Mouse (Mus musculus) Patski (cell line): ENCODE data around the gene Dusp5. TPM values are rescaled to one million over a fixed set of nuclear protein-coding genes. Genes with fewer than 3 reads are reported as not detected.
A peak's percentile ranks its signal among the peaks of the same experiment; 100 is the strongest.

Experiments used
- ATAC-seq: fragments of 100-300 bp; one replicate; pipeline ENCODE4 v1.8.0; 2021
- CTCF ChIA-PET: fragments of 350-600 bp; sonication (Branson Sonifier 250); formaldehyde crosslinking; loops from one replicate; lab custom pipeline; 2022; ENCODE audit warnings: inconsistent platforms; lab: Charles Lee
- POLR2A ChIA-PET: fragments of 350-600 bp; sonication (Branson Sonifier 250); formaldehyde crosslinking; loops from one replicate; lab custom pipeline; 2022; ENCODE audit warnings: antibody characterized with exemption, inconsistent platforms; lab: Charles Lee
- DNase-seq: peaks from one replicate; pipeline ENCODE4 v3.0.0-alpha.2; 2011; ENCODE audit warnings: low read depth, low spot score
- H3K27me3 ChIP-seq: fragments of 371-371 bp; one replicate; pipeline ENCODE4 v1.5.1; 2021
- CTCF ChIP-seq: fragments of 100-300 bp; IDR thresholded peaks from one replicate; pipeline ENCODE4 v1.5.1; 2021
- in situ Hi-C: fragments of 300-500 bp; cut with MboI; formaldehyde crosslinking; loops from 3 replicates; pipeline ENCODE4 v1.11.1; 2018; ENCODE audit warnings: low pct_unique_long_range_greater_than_20kb, mixed read lengths
- polyA plus RNA-seq: library from polyadenylated mRNA; unstranded; gene quantifications from one replicate; pipeline ENCODE4 v1.2.3, GENCODE M21; 2021

Dusp5 gene
- polyA plus RNA-seq, 1 experiment from 2014 or later: 20.1 TPM

DNA sequence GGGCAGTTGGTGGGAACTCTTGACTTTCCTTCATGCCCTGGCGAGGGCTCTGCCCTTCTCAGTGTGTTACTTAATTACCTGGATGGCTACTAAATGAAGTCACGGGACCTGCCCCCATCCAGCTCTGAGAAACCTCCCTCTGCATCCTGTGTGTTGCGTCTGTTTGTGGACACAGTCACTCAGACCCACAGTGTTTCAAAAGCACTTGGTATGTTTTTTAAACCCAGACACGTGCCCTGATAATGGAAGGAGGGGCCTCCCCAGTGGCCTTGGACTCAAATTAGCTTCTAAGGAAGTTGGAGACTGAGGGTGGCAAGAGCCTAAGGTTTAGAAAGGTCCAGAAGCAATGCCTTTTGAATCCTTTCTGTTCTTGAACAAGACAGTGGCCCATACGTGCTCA, 9.9 kb downstream of the Dusp5 start:
- no peak for TF ChIP-seq CTCF

DNA sequence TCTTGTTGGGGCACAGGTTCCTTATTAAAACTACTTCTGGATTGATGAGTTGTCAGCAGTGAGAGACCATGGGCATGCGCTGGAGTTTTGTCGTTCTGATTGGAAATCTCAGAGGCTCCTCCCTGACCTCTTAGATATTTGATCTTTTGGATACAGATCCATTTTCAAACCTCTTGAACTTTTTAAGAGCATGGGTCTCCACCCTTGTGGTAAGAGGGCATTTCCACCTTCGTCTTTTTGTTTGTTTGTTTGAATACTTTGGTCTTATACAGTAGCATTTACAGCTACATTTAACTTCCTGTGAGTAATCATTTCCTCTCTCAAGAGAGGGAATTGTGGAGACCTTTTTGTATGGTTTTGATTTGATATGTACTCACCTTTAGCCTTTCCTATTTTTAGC, 10.4 kb downstream of the Dusp5 start:
- ATAC-seq: no peak
- ChIA-PET CTCF (interaction anchor here (1.4 kb wide), 1 partner anchor 8 kb away, joined by 4 read pairs; no protein-coding TSS in a partner anchor), POLR2A (no interaction called here)
- in situ Hi-C loops: no loop called here
- no peak for DNase-seq
- no peaks in the 10 kb centered on the region for H3K27me3 ChIP-seq
- no peak for TF ChIP-seq CTCF

More for the DNA sequence above, 9.9 kb downstream of the Dusp5 start:
- in situ Hi-C loops: no loop called here
- CTCF ChIA-PET: interaction anchor here (1.4 kb wide), 1 partner anchor 9 kb away, joined by 4 read pairs; no protein-coding TSS in a partner anchor
- ATAC-seq (no peak), DNase-seq (no peak)
- no peaks in the 10 kb centered on the region for H3K27me3 ChIP-seq
- POLR2A ChIA-PET: no interaction called here

DNA sequence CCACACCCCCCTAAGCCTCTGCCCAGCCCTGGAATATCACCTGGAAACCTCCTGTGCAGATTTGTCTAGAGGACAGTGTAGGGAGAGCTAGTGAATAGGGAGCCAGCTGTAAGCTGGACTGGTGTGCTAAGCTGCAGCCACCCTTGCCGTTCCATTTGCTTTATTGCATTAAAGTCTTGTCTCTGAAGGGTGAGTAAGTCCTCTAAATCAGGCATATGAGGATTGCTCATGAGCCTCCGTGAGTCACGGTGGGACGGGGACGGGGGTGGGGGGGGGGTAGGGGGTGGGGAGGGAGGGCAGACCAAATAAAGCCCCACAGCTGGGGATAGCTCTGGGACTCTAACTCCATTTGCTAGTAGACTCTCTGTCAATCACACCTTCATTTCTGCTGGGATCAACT, 14.7 kb downstream of the Dusp5 start:
- POLR2A ChIA-PET: no interaction called here
- H3K27me3 ChIP-seq: no peaks in the 10 kb centered on the region
- DNase-seq (no peak), ATAC-seq (peak; percentile 52)
- TF ChIP-seq CTCF: no peak
- CTCF ChIA-PET: interaction anchor here (0.9 to 1.2 kb wide), 2 partner anchors 11 to 124 kb away, joined by 3 read pairs; no protein-coding TSS in a partner anchor
- in situ Hi-C loops: no loop called here

DNA sequence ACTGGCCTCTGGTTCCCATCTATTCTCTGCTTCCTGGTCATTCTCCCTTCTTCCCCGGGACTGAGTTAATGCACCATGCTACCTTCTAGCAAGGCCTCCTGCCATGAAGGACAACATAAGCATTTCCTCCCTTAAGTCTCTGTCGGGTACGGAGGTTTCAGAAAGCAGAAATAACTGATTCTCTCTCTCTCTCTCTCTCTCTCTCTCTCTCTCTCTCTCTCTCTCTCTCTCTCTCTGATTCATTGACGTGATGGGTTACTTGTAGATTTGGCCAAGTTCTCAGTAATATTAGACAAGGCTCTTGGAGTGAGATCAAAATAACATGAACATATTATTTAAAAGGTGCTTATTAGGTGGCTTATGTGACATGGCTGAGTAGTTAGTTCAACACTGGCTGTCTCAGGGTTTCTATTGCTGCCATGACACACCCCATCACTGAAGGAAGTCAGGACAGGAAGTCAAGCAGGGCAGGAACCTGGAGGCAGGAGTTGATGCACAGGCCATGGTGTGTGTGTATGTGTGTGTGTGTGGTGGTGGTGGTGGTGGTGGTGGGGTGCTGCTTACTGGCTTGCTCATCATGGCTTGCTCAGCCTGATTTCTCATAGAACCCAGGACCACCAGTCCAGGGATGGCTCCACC, 16.1 kb downstream of the Dusp5 start:
- ChIA-PET POLR2A (no interaction called here), CTCF (no interaction called here)
- DNase-seq (no peak), ATAC-seq (no peak)
- in situ Hi-C loops: no loop called here
- no peak for TF ChIP-seq CTCF
- H3K27me3 ChIP-seq: no peaks in the 10 kb centered on the region

DNA sequence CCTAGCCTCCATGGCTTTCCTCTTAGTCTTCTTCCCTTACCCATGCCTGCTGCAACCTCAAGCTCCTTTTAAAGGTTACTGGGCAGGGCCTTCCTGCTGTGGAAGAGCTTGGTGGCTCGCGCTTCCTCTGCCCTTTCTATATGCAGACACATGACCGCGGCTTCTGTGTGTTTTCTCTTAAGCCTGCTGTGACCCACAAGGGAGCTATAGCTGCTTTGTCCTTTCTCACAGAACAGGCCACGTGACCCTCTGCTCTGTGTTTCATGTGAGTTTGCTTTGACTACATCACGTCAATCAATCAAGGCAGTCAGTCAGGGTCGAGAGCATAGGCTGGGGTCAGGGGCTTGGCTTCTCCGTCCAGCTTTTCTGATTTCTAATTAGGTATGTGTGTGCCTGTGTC, 18.7 kb downstream of the Dusp5 start:
- in situ Hi-C loops: no loop called here
- no peak for TF ChIP-seq CTCF
- no peaks in the 10 kb centered on the region for H3K27me3 ChIP-seq
- ChIA-PET CTCF (interaction anchor here (1.4 kb wide), 1 partner anchor 9 kb away, joined by 4 read pairs; no protein-coding TSS in a partner anchor), POLR2A (no interaction called here)
- DNase-seq: no peak
- ATAC-seq: no peak

DNA sequence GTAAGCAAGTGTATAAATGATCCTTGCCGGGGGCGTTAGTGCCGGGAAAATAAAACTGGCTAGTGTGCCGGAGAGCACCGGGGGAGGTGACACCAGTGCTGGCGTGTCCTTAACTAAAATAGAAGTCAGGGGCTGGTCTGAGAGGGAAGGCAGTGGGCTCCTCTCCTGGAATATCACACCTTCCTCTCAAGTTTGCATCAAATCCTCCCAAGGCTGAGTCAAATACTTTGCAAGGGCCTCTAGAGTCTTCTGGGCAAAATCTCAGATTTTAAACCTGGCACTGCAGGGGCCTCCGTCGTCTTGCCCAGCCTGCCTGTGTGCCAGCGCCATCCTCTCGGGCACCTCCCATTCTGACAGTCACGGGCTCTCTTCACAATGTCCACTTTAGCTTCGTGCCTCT, 22.1 kb downstream of the Dusp5 start:
- CTCF ChIA-PET: interaction anchor here (1.4 kb wide), 1 partner anchor 149 kb away, joined by 3 read pairs; no protein-coding TSS in a partner anchor
- POLR2A ChIA-PET: no interaction called here

DNA sequence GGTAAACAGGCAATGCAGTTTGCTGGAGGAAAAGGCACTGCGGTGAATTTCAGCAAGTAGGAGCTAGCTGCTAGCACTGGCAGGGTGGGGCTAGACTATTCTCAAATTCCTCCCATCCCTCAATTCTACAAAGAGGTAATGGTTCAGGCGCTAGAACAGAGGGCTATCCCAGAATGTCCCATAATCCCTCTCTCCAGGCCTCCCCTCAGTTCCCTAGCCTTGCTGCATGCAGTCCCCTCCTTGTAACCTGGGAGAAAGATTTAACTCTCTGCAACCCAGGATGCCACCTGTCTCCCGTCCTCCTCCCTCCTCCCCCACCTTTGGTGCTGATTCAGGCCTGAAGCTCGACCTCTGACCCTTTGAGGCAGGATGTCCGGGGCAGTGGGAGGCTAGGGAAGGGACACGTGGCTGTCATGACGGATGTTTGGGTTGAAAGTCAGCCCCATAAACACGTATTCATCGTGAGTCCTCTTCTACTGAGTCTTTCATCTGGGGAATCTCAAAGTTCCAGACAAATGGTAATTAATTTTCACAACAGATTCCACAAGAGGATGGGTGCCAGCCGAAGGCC, 23.4 kb downstream of the Dusp5 start:
- POLR2A ChIA-PET: interaction anchor here (0.6 to 1.1 kb wide), 2 partner anchors 23 to 40 kb away, joined by 3 to 5 read pairs; partner anchors contain the start of gene Dusp5
- in situ Hi-C loops: no loop called here
- no peaks in the 10 kb centered on the region for H3K27me3 ChIP-seq
- ATAC-seq: no peak
- CTCF ChIA-PET: interaction anchor here (1.5 kb wide), 1 partner anchor 133 kb away, joined by 3 read pairs; no protein-coding TSS in a partner anchor
- no peak for TF ChIP-seq CTCF
- no peak for DNase-seq

More for the DNA sequence above, 22.1 kb downstream of the Dusp5 start:
- TF ChIP-seq CTCF: no peak
- ATAC-seq (no peak), DNase-seq (no peak)
- in situ Hi-C loops: no loop called here
- H3K27me3 ChIP-seq: no peaks in the 10 kb centered on the region

DNA sequence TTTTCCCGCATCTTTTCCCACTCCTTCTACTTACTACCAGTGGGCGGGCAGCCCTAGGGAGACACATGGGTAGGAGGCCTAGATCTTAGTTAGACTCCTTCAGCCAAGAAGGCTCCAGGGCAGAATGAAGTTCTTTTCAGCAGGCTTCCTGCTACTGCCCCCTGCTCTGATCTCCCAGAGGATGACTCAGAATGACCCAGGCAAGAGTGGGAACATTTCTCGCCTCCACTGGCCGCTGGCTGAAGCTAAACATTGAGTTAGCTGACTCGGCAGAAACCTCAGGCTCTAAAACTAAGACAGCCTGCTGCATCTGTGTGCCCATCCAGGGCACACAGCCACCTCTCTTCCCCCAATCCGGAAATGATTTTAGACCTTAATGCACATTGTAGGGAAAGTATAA, 23.9 kb downstream of the Dusp5 start:
- in situ Hi-C loops: no loop called here
- DNase-seq (no peak), ATAC-seq (peak; percentile 82)
- CTCF ChIA-PET: interaction anchor here (1.5 kb wide), 1 partner anchor 133 kb away, joined by 3 read pairs; no protein-coding TSS in a partner anchor
- POLR2A ChIA-PET: interaction anchor here (0.7 to 1.1 kb wide), 2 partner anchors 9 to 24 kb away, joined by 3 read pairs; partner anchors contain the start of gene Dusp5
- no peak for TF ChIP-seq CTCF
- no peaks in the 10 kb centered on the region for H3K27me3 ChIP-seq

DNA sequence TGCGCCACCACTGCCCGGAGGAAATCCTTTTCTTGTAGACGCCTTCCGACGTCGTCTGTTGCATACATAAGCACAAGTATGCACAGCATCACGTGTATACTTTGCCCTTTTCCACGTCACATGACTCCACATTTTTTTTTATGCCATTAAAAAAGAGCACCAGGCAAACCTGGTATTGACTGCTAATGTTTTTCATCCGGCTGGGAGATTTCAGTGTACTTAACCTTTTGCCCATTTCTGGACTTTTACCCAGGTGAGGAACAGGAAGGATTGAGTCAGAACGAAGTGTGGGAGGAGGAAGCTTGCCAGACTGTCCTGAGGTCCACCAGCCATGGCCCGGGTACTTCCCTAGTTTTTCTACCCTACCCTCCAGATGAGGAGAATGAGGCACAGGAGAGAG, 25.5 kb downstream of the Dusp5 start:
- ChIA-PET POLR2A (interaction anchor here (0.9 to 1.1 kb wide), 2 partner anchors 10 to 160 kb away, joined by 3 read pairs; no protein-coding TSS in a partner anchor), CTCF (no interaction called here)
- ATAC-seq (no peak), DNase-seq (no peak)
- in situ Hi-C loops: no loop called here
- no peaks in the 10 kb centered on the region for H3K27me3 ChIP-seq
- TF ChIP-seq CTCF: no peak

DNA sequence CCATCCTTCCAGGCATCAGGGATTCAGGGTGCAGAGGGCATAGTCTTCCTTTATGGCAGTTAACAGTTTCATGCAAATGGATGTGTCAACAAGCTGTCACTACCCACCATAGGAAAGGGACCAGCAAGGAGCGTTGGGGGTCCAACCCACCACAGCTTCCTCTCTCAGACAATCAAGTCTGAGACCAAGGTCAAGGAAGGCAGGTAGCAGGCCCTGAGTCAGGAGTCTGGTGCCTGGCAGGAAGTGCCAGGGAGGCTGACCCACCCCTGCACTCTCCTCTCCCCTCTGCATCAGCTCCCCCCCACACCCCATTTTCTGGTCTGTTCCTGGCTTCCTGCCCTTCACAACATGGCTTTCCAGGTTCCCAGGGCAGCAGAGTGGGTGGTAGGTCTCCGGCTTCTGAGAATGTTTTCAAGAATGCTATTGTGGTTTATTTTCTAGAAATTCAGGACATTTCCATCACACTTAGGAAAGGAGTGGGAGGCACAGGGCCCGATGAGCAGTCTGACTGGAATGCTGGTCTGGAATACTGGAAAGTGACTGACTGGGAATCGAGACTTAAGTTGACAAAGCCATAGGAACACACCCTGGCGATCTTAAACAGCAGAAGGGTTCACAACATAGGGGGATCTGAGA, 26.2 kb downstream of the Dusp5 start:
- in situ Hi-C loops: no loop called here

More for the DNA sequence above, 26.2 kb downstream of the Dusp5 start:
- no peaks in the 10 kb centered on the region for H3K27me3 ChIP-seq
- ATAC-seq (peak; percentile 51), DNase-seq (peak; percentile 89)
- ChIA-PET CTCF (no interaction called here), POLR2A (interaction anchor here (0.8 to 0.9 kb wide), 2 partner anchors 9 to 14 kb away, joined by 3 read pairs; no protein-coding TSS in a partner anchor)
- TF ChIP-seq CTCF: no peak
